Mouse (Mus musculus) layer of hippocampus, adult 6 months (tissue): ENCODE measurements around the gene Jsrp1. TPM values are rescaled to one million over a fixed set of nuclear protein-coding genes. Genes with fewer than 3 reads are reported as not detected.
A peak's percentile ranks its signal among the peaks of the same experiment; 100 is the strongest.

ENCODE experiments used
- long read RNA-seq, 2 experiments: library from polyadenylated mRNA; unstranded; transcript quantifications; one replicate each; pipeline ENCODE4 v2.0.0; 2019 to 2020
- microRNA-seq: library from miRNA; unstranded; fragments of <30 nt; microRNA quantifications from one replicate; pipeline ENCODE4 v1.2.0, GENCODE M21; 2020
- polyA plus RNA-seq: library from polyadenylated mRNA; unstranded; fragments of <200 nt; fragmentation: Nextera tagmentation; gene quantifications from 2 replicates; pipeline ENCODE4 v1.2.3, GENCODE M21; 2021

The Jsrp1 gene
- 7.5 and 7.7 TPM in 2 replicates for polyA plus RNA-seq
- long read RNA-seq, experiment 1, partial matches to known transcripts = 2 of 10 reads
- long read RNA-seq, experiment 1, other reads (novel, unspliced or antisense) = 8 of 10 reads
- long read RNA-seq, experiment 2, partial matches to known transcripts = 0 of 2 reads
- long read RNA-seq, experiment 2, other reads (novel, unspliced or antisense) = 2 of 2 reads

DNA sequence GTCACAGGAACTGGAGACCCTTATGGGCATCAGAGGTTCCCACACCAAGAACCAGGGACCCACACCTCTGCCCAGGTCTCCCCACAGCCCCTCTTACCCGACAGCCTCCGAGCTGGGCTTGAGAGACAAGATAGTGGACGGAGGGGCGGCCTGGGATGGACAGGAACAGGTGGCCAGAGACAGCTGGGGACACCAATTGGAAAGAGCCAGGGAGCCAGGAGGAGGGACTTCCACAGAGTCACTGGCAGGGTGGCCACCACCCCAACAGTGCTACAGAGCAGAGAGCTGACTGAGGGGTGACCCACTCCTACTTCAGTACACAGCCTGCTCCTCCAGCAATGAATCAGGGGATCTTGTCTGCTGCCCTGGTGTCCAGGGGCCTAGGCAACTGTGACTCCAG is at the start of gene Jsrp1:
Jsrp1 (minus strand) TSS at position 133 of the 400 bp plus-strand sequence.

DNA sequence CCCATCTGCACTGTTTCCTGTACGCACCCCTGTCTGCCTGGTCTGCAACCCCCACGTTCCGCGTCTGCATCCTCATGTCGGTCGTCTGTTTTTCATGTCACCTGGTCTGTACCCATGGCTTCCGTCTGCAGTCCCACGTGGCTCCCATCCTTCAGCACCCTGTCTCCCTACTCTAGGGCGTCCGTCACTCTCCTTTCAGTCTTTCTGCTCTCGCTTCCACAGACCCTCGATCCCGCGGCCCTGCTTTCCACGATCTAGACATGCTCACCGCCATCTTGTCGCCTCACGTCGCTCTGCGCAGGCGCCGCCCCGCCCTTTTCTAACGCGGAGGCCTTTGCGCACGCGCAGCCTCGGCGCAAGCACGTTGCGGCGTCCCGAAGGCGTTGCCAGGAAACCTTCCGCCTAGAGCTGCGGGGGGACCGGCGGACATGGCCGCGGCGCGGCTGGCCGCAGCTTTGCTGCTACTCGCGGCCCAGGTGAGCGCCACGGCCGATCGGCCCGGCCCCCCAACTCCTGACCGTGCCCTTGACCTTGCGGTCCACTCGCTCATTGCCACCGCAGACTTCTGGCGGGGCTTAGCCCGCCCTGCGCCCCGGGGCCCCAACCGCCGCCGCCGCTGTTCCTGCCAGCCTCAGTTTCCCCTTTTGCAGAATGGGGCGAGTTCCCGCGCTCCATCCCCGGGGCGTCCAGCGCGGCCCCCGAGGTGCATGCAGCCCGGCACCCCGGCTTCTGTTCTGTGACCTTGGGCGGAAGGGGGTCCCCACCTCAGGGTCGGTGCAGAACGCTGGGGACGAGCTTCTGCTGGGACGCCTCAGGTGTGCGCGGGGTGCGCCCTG is 41.8 kb upstream of the Jsrp1 start, which contains the start of the genes Lsm7 and Sppl2b:
Lsm7 (minus strand) TSS at position 297 of the 836 bp plus-strand sequence.
Sppl2b (plus strand) TSS at position 363 of the 836 bp plus-strand sequence.

DNA sequence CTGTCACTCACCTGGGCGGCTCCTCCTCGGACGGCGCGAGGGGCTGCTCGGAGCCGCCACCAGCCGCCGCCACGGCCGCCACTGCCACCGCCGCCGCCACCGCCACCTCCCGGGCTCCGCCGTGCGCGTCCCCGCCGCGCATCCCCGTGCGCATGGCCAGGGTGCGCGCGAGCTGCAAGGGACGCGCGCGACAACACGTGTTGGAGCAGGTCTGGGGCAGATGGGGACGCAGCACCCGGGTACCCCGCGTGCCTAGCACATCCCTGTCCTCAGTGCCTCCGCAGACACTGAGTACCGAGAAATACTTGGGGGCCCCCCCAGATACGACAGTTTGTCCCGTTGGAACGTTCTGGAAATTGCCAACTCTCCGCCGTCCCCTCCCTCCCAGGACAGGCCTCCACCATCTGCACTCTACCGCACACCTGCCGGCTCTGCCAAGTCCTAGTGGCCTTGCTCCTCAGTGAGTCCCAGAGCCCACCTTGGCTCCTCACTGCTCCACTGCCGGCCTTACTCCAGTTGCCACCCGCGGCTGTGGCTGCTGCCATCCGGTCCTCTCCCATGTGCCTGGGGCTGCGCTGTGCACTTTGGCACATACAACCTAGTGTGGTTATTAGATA is 30.7 kb upstream of the Jsrp1 start, which contains the start of gene Lingo3:
Lingo3 (minus strand) TSS at position 109 of the 617 bp plus-strand sequence.

DNA sequence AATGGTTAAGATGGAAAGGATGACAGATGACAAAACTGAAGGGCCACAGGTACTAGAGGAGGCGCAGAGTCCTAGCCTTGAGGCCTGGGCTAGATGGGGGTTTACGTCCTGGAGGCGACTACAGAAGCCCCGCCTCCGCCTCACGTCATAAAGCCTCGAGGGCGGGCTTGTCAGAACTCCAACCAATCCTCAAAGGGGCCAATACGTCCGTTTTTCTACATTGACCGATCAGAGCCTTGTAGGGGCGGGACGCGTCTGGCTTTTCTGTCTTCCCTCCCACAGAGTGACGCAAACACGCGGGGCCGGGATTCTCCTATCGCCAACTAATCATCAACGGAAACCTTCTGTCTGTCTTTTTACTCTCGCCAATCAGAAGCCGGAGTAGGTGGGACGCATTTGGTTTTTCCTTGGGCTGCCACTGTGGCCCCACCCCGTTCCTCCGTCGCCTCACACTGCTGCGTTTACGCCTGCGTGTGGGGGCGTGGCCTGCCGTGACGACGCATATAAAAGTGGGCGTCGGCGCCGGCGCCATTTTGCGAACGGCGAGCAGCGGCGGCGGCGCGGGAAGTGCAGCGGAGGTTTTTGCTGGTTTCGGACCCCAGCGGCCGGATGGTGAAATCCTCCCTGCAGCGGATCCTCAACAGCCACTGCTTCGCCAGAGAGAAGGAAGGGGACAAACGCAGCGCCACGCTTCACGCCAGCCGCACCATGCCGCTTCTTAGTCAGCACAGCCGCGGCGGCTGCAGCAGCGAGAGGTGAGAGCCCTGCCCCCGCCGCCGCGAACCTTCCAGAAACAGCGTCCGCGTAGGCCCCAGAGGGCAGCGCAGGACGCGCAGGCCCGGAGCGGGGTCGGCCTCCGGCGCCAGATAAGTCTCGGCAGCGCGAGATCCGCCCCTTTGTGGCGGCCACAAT is 13.1 kb upstream of the Jsrp1 start, which contains the start of gene Oaz1:
Oaz1 (plus strand) TSS at position 506 of the 912 bp plus-strand sequence.

DNA sequence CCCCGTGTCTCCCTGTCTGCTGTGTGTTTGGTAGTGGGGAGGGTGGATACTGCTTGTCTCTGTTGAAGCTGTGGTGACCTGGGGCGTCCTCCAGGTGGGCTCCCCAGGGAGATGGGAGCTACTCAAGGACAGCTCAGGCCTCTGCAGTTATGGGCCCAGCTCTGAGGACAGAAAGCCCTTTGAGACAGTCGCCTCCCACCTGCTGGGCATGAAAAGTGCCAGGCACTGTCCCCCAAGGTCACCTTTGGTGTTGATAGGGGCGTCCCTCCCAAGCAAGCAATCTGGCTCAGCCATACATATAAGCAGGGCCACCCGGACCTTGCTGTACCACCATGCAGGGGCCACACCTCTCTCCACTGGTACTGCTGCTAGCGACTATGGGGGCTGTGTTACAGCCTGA is 8.4 kb downstream of the Jsrp1 start, which contains the start of gene Amh:
Amh (plus strand) TSS at position 328 of the 400 bp plus-strand sequence.

DNA sequence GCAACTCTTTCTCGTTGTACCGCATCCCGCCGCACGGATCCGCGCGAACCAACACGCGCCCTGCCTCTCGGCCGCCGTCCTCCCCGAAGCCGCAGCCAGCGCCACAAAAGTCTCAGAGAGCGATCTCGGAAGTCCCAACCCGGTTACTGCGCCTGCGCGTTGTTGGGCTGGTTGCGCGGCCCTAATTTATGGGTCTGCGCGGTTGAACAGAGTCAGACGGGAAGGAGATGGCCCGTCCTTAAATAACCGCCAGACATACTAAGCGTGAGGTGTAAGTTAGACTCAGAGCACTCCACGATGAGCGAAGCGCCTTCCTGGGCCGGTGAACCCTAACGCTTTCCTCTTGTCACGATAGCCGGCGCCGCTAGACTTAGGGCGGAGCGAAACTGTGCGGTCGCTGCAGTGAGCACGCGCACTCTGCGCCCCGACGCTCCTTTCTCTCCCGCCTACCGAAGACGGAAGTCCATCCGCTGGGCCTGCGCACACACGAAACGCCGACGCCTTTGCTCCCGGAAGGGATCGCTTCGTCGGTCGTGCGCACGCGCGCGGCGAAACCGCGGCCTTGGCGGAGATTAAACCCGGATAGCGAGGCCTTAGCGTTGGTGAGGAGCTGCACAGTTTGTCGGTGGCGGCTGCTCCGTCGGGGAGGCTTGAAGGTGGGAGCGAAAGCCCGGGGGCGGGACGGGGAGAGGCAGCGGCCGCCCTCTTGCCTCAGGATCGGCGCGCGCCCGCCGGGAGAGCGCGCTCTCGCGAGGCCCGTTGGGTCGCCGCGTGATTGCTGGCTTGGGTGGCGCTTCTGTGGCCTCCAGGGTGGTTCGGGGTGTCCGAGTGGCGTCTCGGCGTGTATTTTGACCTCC is 14.9 kb downstream of the Jsrp1 start, which contains the start of the genes Sf3a2 and Plekhj1:
Sf3a2 (plus strand) TSS at position 49 of the 857 bp plus-strand sequence.
Plekhj1 (minus strand) TSS at position 477 of the 857 bp plus-strand sequence.

Small RNA genes lying within 50 kb of the gene (microRNA-seq; reads per million reads assigned to microRNA genes)
- gene Mir1982 = 24.5 reads per million, percentile 43 among the genes with 10 or more reads in this experiment

Other genes with a start within 250 kb of the Jsrp1 start
- 7.5 and 8.9 TPM in 2 replicates for gene Klf16, start 236.2 kb downstream of the Jsrp1 start, polyA plus RNA-seq
- 42.4 and 50.1 TPM in 2 replicates for gene Abhd17a, start 223.2 kb downstream of the Jsrp1 start, polyA plus RNA-seq
- 116 and 118 TPM in 2 replicates for gene Scamp4, start 210.6 kb downstream of the Jsrp1 start, polyA plus RNA-seq
- gene Adat3, start 210.6 kb downstream of the Jsrp1 start, polyA plus RNA-seq = 3.0 and 3.2 TPM in 2 replicates
- 0.23 and 0.29 TPM in 2 replicates for gene Gm49322, start 207.5 kb downstream of the Jsrp1 start, polyA plus RNA-seq
- 18.6 and 20.5 TPM in 2 replicates for gene Csnk1g2, start 190.7 kb downstream of the Jsrp1 start, polyA plus RNA-seq
- 22.4 and 26.9 TPM in 2 replicates for gene Btbd2, start 156.4 kb downstream of the Jsrp1 start, polyA plus RNA-seq
- gene Mknk2, start 135.4 kb downstream of the Jsrp1 start, polyA plus RNA-seq = 3.6 and 3.8 TPM in 2 replicates
- gene Mob3a, start 111.5 kb downstream of the Jsrp1 start, polyA plus RNA-seq = 9.3 and 10.8 TPM in 2 replicates
- 46.9 and 47.1 TPM in 2 replicates for gene Izumo4, start 111.3 kb downstream of the Jsrp1 start, polyA plus RNA-seq
- 51.0 and 52.8 TPM in 2 replicates for gene Ap3d1, start 71.2 kb downstream of the Jsrp1 start, polyA plus RNA-seq
- 1.5 and 1.6 TPM in 2 replicates for gene Dot1l, start 58.3 kb downstream of the Jsrp1 start, polyA plus RNA-seq
- 9.3 and 13.8 TPM in 2 replicates for gene Sf3a2, start 15.3 kb downstream of the Jsrp1 start, polyA plus RNA-seq
- 96.0 and 103 TPM in 2 replicates for gene Plekhj1, start 14.9 kb downstream of the Jsrp1 start, polyA plus RNA-seq
- gene Amh, start 8.3 kb downstream of the Jsrp1 start, polyA plus RNA-seq = not detected in 2 replicates
- gene Oaz1, start 13.2 kb upstream of the Jsrp1 start, polyA plus RNA-seq = 2,817 and 2,885 TPM in 2 replicates
- 19.6 and 26.3 TPM in 2 replicates for gene Lingo3, start 30.5 kb upstream of the Jsrp1 start, polyA plus RNA-seq
- 326 and 354 TPM in 2 replicates for gene Lsm7, start 41.7 kb upstream of the Jsrp1 start, polyA plus RNA-seq
- gene Sppl2b, start 41.8 kb upstream of the Jsrp1 start, polyA plus RNA-seq = 16.5 and 20.9 TPM in 2 replicates
- gene Tmprss9, start 58.4 kb upstream of the Jsrp1 start, polyA plus RNA-seq = 0.33 and 0.35 TPM in 2 replicates
- gene Timm13, start 87.5 kb upstream of the Jsrp1 start, polyA plus RNA-seq = 632 and 637 TPM in 2 replicates
- gene Lmnb2, start 104.7 kb upstream of the Jsrp1 start, polyA plus RNA-seq = 3.1 and 3.8 TPM in 2 replicates
- gene Gadd45b, start 116.6 kb upstream of the Jsrp1 start, polyA plus RNA-seq = 12.5 and 16.0 TPM in 2 replicates
- gene Gng7, start 201.4 kb upstream of the Jsrp1 start, polyA plus RNA-seq = 55.3 and 58.1 TPM in 2 replicates
- gene Diras1, start 212.2 kb upstream of the Jsrp1 start, polyA plus RNA-seq = 47.4 and 57.4 TPM in 2 replicates
- gene Slc39a3, start 223.9 kb upstream of the Jsrp1 start, polyA plus RNA-seq = 33.3 and 38.9 TPM in 2 replicates
- gene Sgta, start 246.7 kb upstream of the Jsrp1 start, polyA plus RNA-seq = 251 and 255 TPM in 2 replicates